Comparison of ENCODE assay signal across 9 mouse cellular contexts in the genomic region with DNA sequence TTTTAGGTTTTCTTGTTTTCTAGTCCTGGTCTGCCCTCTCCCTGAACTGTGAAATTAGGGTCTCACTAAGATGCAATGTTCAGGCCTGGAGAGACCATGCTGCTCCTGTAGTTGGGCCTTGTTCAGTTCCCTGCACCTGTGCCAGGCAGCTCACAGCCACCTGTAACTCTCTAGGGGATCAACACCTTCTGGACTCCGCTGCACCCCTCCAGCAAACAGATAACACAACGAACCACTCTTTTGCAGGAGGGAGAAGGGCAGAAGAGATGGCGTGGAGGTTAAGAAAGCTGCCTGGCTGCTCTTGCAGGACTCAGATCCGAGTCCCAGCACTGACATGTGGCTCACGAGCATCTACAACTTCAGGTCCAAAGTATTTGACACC. TPM values are rescaled to one million over a fixed set of nuclear protein-coding genes. Genes with fewer than 3 reads are reported as not detected.
DNase-seq lines count a peak whose midpoint lies in the region; ATAC-seq lines count a peak whose summit lies in the region.
"Had no signal": no experiment of that assay in that cellular context is flagged by ENCODE, and none has a peak within 500 bp of the region (broad histone marks: within the 10 kb centered on the region; RNA-seq: fewer than 3 reads in every experiment).

No protein-coding gene starts in this region.

- no peak for DNase-seq in heart, postnatal 36 days
- DNase-seq in intestine, embryonic 14.5 days (ENCODE audit: low spot score): no peak
- DNase-seq in right cerebral cortex, postnatal 25 days: no peak
- no peak for DNase-seq in cerebellum, adult 8-10 months
- DNase-seq in T-cell, adult 2 months (ENCODE audit: low spot score): no peak
- DNase-seq: gastrocnemius, postnatal 25 days had no signal

- H3K9me3 ChIP-seq in heart, embryonic 15.5 days (replicated peaks): no peaks in the 10 kb centered on the region
- no peaks in the 10 kb centered on the region for H3K9me3 ChIP-seq in embryonic facial prominence, embryonic 12.5 days
- no peaks in the 10 kb centered on the region for H3K9me3 ChIP-seq in intestine, embryonic 14.5 days (ENCODE audit: control insufficient read depth, low read length)
- H3K9me3 ChIP-seq in midbrain, embryonic 15.5 days: no peaks in the 10 kb centered on the region

- no peaks in the 10 kb centered on the region for H3K36me3 ChIP-seq in heart, embryonic 15.5 days
- 0 out of 2 replicates have a peak, but pooled peaks cover 5% of the 10 kb centered on the region for H3K36me3 ChIP-seq in embryonic facial prominence, embryonic 12.5 days
- no peaks in the 10 kb centered on the region for H3K36me3 ChIP-seq in intestine, embryonic 14.5 days (ENCODE audit: control insufficient read depth, insufficient read depth, low read length)
- no peaks in the 10 kb centered on the region for H3K36me3 ChIP-seq in midbrain, embryonic 15.5 days (replicated peaks)

- peak overlapping the region; percentile 78 for H3K4me2 ChIP-seq in heart, embryonic 15.5 days
- H3K4me2 ChIP-seq in embryonic facial prominence, embryonic 12.5 days (replicated peaks): peak overlapping the region; percentile 89
- peak overlapping the region; percentile 92 for H3K4me2 ChIP-seq in intestine, embryonic 14.5 days (ENCODE audit: low read length)
- H3K4me2 ChIP-seq in midbrain, embryonic 15.5 days: peak overlapping the region; percentile 69

- 38% methylated on average over 5 of the region's 5 CpGs for WGBS in heart, embryonic 15.5 days
- WGBS in embryonic facial prominence, embryonic 12.5 days: 47% methylated on average over 5 of the region's 5 CpGs
- WGBS in intestine, embryonic 14.5 days: 52% methylated on average over 5 of the region's 5 CpGs
- WGBS in midbrain, embryonic 15.5 days: 44% methylated on average over 5 of the region's 5 CpGs

- peaks cover 75% of the 10 kb centered on the region for H3K4me1 ChIP-seq in heart, embryonic 15.5 days (replicated peaks)
- H3K4me1 ChIP-seq in embryonic facial prominence, embryonic 12.5 days: peaks cover 63% of the 10 kb centered on the region
- H3K4me1 ChIP-seq in intestine, embryonic 14.5 days (replicated peaks; ENCODE audit: control insufficient read depth, insufficient read depth, low read length): peaks cover 38% of the 10 kb centered on the region
- H3K4me1 ChIP-seq in midbrain, embryonic 15.5 days: peaks cover 58% of the 10 kb centered on the region

- H3K27ac ChIP-seq in heart, embryonic 15.5 days: peak overlapping the region; percentile 78
- 0 out of 2 replicates have a peak overlapping the region, but pooled peaks have one; percentile 17 for H3K27ac ChIP-seq in embryonic facial prominence, embryonic 12.5 days
- peak overlapping the region; percentile 67; the same call in 1 of the 2 replicates for H3K27ac ChIP-seq in intestine, embryonic 14.5 days (ENCODE audit: low read depth)
- no peak overlapping the region for H3K27ac ChIP-seq in midbrain, embryonic 15.5 days

- no peak for ATAC-seq in heart, embryonic 15.5 days (replicated peaks; ENCODE audit: insufficient number of reproducible peaks, insufficient read depth, low FRiP score, low read depth)
- ATAC-seq in embryonic facial prominence, embryonic 12.5 days (ENCODE audit: insufficient number of reproducible peaks, insufficient read depth, low FRiP score, low TSS enrichment): no peak
- no peak for ATAC-seq in intestine, embryonic 14.5 days (replicated peaks; ENCODE audit: low FRiP score, low TSS enrichment, low read depth)
- no peak for ATAC-seq in midbrain, embryonic 15.5 days (replicated peaks)

- intact Hi-C loops in heart, postnatal 36 days (cut with DNase I): loop anchor here (1.0 kb wide), 1 partner anchor 19 kb away; the partner anchor contains the start of gene Nt5c

- H3K9ac ChIP-seq in heart, embryonic 15.5 days: peak overlapping the region; percentile 21; the same call in 1 of the 2 replicates
- no peak overlapping the region for H3K9ac ChIP-seq in embryonic facial prominence, embryonic 12.5 days
- H3K9ac ChIP-seq in intestine, embryonic 14.5 days (ENCODE audit: low read length): no peak overlapping the region
- peak overlapping the region; percentile 11 for H3K9ac ChIP-seq in midbrain, embryonic 15.5 days

- no peaks in the 10 kb centered on the region for H3K27me3 ChIP-seq in heart, embryonic 15.5 days
- H3K27me3 ChIP-seq in embryonic facial prominence, embryonic 12.5 days: no peaks in the 10 kb centered on the region
- no peaks in the 10 kb centered on the region for H3K27me3 ChIP-seq in intestine, embryonic 14.5 days (replicated peaks; ENCODE audit: control insufficient read depth, insufficient read depth, low read length)
- H3K27me3 ChIP-seq in midbrain, embryonic 15.5 days (replicated peaks): no peaks in the 10 kb centered on the region

- 0 out of 2 replicates have a peak overlapping the region, but pooled peaks have one; percentile 4 for H3K4me3 ChIP-seq in heart, embryonic 15.5 days
- H3K4me3 ChIP-seq in embryonic facial prominence, embryonic 12.5 days: no peak overlapping the region
- H3K4me3 ChIP-seq in intestine, embryonic 14.5 days (ENCODE audit: low read depth, low read length): no peak overlapping the region
- peak overlapping the region; percentile 86 for H3K4me3 ChIP-seq in midbrain, embryonic 15.5 days

RNA-seq across cellular contexts. Expression of gene Jpt1, which starts 3.7 kb away (rescaled TPM):
- 480 and 515 TPM in 2 replicates for polyA plus RNA-seq in heart, embryonic 15.5 days (2015; fragmentation: Nextera tagmentation; extraction: Ambion mirVana)
- total RNA-seq in heart, postnatal 36 days (2021): 100 to 1,000 TPM; 124 to 143 TPM
- 591 and 626 TPM in 2 replicates for polyA plus RNA-seq in embryonic facial prominence, embryonic 12.5 days (2016; fragmentation: Nextera tagmentation; extraction: Ambion mirVana)
- 573 and 633 TPM in 2 replicates for polyA plus RNA-seq in intestine, embryonic 14.5 days (2014; fragmentation: Nextera tagmentation; extraction: Ambion mirVana)
- 1,600 and 1,616 TPM in 2 replicates for polyA plus RNA-seq in midbrain, embryonic 15.5 days (2015; fragmentation: Nextera tagmentation; extraction: Ambion mirVana)

RNA-seq across cellular contexts. Expression of gene Nt5c, which starts 18.8 kb away (rescaled TPM):
- polyA plus RNA-seq in heart, embryonic 15.5 days (2015; fragmentation: Nextera tagmentation; extraction: Ambion mirVana): 49.6 and 62.1 TPM in 2 replicates
- 10 to 100 TPM; 13.1 to 14.2 TPM for total RNA-seq in heart, postnatal 36 days (2021)
- polyA plus RNA-seq in embryonic facial prominence, embryonic 12.5 days (2016; fragmentation: Nextera tagmentation; extraction: Ambion mirVana): 73.7 and 80.6 TPM in 2 replicates
- 115 and 133 TPM in 2 replicates for polyA plus RNA-seq in intestine, embryonic 14.5 days (2014; fragmentation: Nextera tagmentation; extraction: Ambion mirVana)
- 98.4 and 108 TPM in 2 replicates for polyA plus RNA-seq in midbrain, embryonic 15.5 days (2015; fragmentation: Nextera tagmentation; extraction: Ambion mirVana)

RNA-seq across cellular contexts. Expression of gene Sumo2, which starts 25.6 kb away (rescaled TPM):
- polyA plus RNA-seq in heart, embryonic 15.5 days (2015; fragmentation: Nextera tagmentation; extraction: Ambion mirVana): 566 and 571 TPM in 2 replicates
- total RNA-seq in heart, postnatal 36 days (2021): 100 to 1,000 TPM; 165 to 185 TPM
- 1,276 and 1,289 TPM in 2 replicates for polyA plus RNA-seq in embryonic facial prominence, embryonic 12.5 days (2016; fragmentation: Nextera tagmentation; extraction: Ambion mirVana)
- polyA plus RNA-seq in intestine, embryonic 14.5 days (2014; fragmentation: Nextera tagmentation; extraction: Ambion mirVana): 891 and 947 TPM in 2 replicates
- polyA plus RNA-seq in midbrain, embryonic 15.5 days (2015; fragmentation: Nextera tagmentation; extraction: Ambion mirVana): 990 and 1,015 TPM in 2 replicates

RNA-seq across cellular contexts. Expression of gene Armc7, which starts 35.0 kb away (rescaled TPM):
- 4.6 and 6.2 TPM in 2 replicates for polyA plus RNA-seq in heart, embryonic 15.5 days (2015; fragmentation: Nextera tagmentation; extraction: Ambion mirVana)
- total RNA-seq in heart, postnatal 36 days (2021): 1 to 10 TPM; 1.5 to 2.4 TPM
- polyA plus RNA-seq in embryonic facial prominence, embryonic 12.5 days (2016; fragmentation: Nextera tagmentation; extraction: Ambion mirVana): 10.3 and 10.7 TPM in 2 replicates
- 6.5 and 6.9 TPM in 2 replicates for polyA plus RNA-seq in intestine, embryonic 14.5 days (2014; fragmentation: Nextera tagmentation; extraction: Ambion mirVana)
- polyA plus RNA-seq in midbrain, embryonic 15.5 days (2015; fragmentation: Nextera tagmentation; extraction: Ambion mirVana): 20.6 and 20.9 TPM in 2 replicates

RNA-seq across cellular contexts. Expression of gene Slc16a5, which starts 48.2 kb away (rescaled TPM):
- 0.57 and 5.0 TPM in 2 replicates for polyA plus RNA-seq in heart, embryonic 15.5 days (2015; fragmentation: Nextera tagmentation; extraction: Ambion mirVana)
- total RNA-seq in heart, postnatal 36 days (2021): not detected
- polyA plus RNA-seq in embryonic facial prominence, embryonic 12.5 days (2016; fragmentation: Nextera tagmentation; extraction: Ambion mirVana): 0.22 and 0.28 TPM in 2 replicates
- 1.9 and 2.5 TPM in 2 replicates for polyA plus RNA-seq in intestine, embryonic 14.5 days (2014; fragmentation: Nextera tagmentation; extraction: Ambion mirVana)
- polyA plus RNA-seq in midbrain, embryonic 15.5 days (2015; fragmentation: Nextera tagmentation; extraction: Ambion mirVana): 0.09 and 0.42 TPM in 2 replicates
- total RNA-seq: gastrocnemius, postnatal 25 days had no signal

Comparison
In these comparisons a context has a peak if more than half of its experiments do, and no peak if none do; other contexts are left out.
1. H3K4me3 ChIP-seq: peak in heart, embryonic 15.5 days (single experiment) and midbrain, embryonic 15.5 days (single experiment); none in embryonic facial prominence, embryonic 12.5 days (single experiment) and intestine, embryonic 14.5 days (single experiment).
2. H3K9ac ChIP-seq: peak in heart, embryonic 15.5 days (single experiment) and midbrain, embryonic 15.5 days (single experiment); none in embryonic facial prominence, embryonic 12.5 days (single experiment) and intestine, embryonic 14.5 days (single experiment).
3. Peak in every context shown above with its lines, with median percentiles within 50 percentile points of each other: H3K4me2 ChIP-seq.